Mouse (Mus musculus): ENCODE measurements at regions not wholly inside any gene's neighbourhood (a gene's known extent, or its start where the extent isn't known, plus 50 kb on each side); places are given as distances from the start of the nearest gene placed in this dataset.

DNA sequence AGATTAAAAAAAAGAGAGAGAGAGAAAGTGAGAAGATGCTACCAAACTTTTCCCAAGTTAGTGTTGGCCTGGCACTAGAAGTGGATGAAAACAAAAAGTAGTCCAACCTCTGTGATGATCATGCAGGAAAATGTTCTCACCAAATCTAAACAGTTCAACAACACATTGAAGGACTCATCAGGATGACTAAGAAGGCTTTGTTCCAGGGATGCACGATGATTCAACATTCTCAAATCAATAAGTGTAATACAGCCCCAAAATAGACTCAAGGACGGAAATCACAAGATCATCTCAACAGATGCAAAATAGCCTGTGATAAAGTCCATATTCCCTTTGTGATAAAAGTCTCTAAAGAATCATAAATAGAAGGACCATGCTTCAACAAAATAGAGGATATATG lies 106.3 kb downstream of the Cysltr2 start:
- H3K4me3 ChIP-seq = no peak overlapping the region
- no peak for ATAC-seq (ENCODE audit: low FRiP score)
- no peaks in the 10 kb centered on the region for H3K27me3 ChIP-seq
- no peak overlapping the region for H3K9ac ChIP-seq
- H3K27ac ChIP-seq = no peak overlapping the region
- WGBS = 91% methylated on average over 2 of the region's 2 CpGs
- H3K36me3 ChIP-seq = no peaks in the 10 kb centered on the region
- no peak overlapping the region for H3K4me2 ChIP-seq (replicated peaks)
- no peaks in the 10 kb centered on the region for H3K9me3 ChIP-seq (replicated peaks)
- H3K4me1 ChIP-seq = no peaks in the 10 kb centered on the region

DNA sequence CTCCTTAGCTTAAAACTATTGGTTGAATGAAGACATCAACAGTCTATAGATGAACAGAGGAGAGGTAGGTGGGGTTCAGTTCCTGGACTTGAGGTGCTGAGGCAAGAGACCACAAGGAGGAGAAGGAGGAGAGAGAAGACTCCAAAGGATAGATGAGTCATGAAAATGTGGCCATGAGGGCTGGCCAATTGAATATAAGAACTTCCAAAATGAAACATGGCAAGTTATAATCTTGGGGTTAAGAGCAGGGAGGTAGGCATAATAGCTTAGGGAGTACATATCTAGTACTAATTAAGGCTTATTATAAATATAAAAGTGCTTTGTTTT lies 109.9 kb downstream of the Cysltr2 start:
- no peaks in the 10 kb centered on the region for H3K4me1 ChIP-seq
- no peak for ATAC-seq (ENCODE audit: low FRiP score)
- no peaks in the 10 kb centered on the region for H3K36me3 ChIP-seq
- H3K4me3 ChIP-seq = no peak overlapping the region
- no peak overlapping the region for H3K4me2 ChIP-seq (replicated peaks)
- no peaks in the 10 kb centered on the region for H3K27me3 ChIP-seq
- no peak overlapping the region for H3K27ac ChIP-seq
- no peak overlapping the region for H3K9ac ChIP-seq
- no peaks in the 10 kb centered on the region for H3K9me3 ChIP-seq (replicated peaks)

DNA sequence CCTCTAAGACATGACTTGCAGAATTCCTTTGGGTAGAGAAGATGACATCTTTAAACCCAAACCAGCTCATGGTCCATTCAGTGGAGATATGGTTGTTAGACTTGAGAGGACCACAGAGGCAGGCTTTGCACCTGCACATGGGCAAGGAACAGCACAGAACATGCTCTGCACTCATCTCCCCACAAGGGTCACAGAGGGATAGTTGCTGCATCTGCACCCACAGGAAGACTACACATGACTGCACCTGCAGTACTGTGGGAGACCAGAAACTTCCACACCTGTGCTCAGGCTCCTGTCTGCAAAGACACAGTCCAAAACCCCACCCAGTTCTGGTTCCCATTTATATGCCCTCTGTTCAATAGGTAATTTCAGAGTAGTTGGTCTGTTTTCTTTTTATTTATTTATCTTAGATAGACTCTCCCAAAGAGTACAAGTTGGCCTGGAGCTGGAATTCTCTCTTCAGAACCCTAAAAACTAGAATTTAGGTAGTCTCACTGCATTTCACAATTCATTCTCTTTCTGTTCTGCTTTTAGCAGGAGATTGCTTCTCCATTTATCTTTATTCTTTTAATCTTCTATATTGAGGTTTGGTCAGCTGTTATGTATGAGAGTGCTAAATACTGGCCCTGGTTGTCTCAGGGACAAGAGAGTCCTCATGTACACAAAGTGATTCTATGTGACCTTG lies 110.4 kb downstream of the Cysltr2 start:
- Histone ChIP-seq H3K27me3 (no peaks in the 10 kb centered on the region), H3K4me2 (replicated peaks) (no peak overlapping the region), H3K9me3 (replicated peaks) (no peaks in the 10 kb centered on the region), H3K36me3 (no peaks in the 10 kb centered on the region), H3K27ac (no peak overlapping the region), H3K9ac (no peak overlapping the region), H3K4me3 (no peak overlapping the region), H3K4me1 (no peaks in the 10 kb centered on the region)
- no peak for ATAC-seq (ENCODE audit: low FRiP score)

DNA sequence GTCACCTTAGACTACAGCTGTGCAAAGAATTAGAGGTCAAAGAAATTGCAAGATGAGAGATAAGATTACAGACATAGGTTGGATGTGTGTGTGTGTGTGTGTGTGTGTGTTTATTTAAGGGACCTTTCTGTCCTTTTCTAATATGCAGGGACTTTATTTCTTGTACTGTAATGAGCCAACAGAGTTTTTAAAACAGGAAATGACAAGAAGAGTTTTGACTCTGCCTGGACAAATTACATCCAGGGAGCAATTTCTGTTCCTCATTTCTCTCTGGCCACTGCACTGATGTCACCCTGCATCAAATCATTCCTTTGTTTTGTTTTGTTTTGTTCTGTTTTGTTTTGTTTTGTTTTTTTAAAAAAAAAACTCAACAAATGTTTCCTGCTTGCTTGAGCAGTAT lies 115.3 kb downstream of the Cysltr2 start:
- no peak overlapping the region for H3K9ac ChIP-seq
- no peak overlapping the region for H3K4me2 ChIP-seq (replicated peaks)
- H3K4me3 ChIP-seq = no peak overlapping the region
- H3K36me3 ChIP-seq = no peaks in the 10 kb centered on the region
- no peak overlapping the region for H3K27ac ChIP-seq
- H3K27me3 ChIP-seq = no peaks in the 10 kb centered on the region
- no peaks in the 10 kb centered on the region for H3K9me3 ChIP-seq (replicated peaks)
- no peaks in the 10 kb centered on the region for H3K4me1 ChIP-seq
- ATAC-seq (ENCODE audit: low FRiP score) = no peak

DNA sequence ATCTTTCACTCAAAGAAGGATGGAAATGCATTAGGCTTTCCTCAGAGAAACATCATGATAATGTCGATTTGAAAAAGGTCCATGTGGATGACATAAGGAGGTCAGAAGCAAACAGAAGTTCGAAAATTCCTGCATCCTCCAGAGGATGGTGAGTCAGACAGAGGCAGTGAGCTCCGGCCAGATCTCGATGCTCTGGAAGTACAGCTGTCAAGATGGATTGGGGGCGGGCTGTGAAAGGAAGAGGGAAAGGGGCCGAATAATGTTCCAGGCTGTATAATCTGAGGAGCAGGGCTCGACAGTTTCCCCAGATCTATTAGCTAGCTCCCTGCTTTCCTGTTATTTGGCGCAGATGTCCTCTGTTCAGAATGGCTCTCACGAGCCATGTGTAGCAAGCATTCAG lies 116.6 kb downstream of the Cysltr2 start:
- no peak for ATAC-seq (ENCODE audit: low FRiP score)

DNA sequence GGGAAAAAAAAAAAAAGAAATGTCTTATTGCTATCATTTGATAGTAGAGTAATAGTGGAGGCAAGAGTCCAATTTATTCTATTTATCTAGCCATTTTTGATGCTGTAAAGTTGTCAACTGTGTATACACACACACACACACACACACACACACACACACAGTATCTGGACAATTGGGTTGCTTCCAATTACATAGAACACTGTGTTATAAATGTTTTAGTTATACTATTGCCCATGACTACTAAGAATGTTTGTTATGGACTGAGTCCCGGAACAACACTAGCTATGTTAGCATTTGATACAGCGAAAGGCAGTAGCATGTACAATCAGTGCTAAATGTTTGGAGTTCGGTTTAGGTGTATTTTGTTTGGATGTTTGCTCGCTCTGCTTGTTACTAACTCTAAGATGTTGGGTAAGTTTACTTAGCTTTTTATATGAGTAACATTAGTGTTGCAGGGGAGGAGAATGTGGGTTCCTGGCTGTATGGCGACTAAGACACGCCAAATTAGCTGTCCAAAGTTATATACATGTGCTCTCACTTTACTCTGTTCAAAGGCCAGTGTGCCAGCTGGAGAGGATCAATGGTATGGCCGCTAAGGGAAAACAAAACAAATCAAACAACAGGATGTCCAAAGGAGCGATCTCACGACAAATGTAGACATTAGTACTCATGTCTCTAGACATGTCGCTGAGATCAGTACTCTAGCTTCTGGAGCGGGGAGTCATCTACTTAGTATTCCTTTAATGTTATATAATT lies 147.6 kb downstream of the Cysltr2 start:
- Histone ChIP-seq H3K9ac (no peak overlapping the region), H3K4me1 (no peaks in the 10 kb centered on the region)
- 89% methylated on average over 11 of the region's 11 CpGs for WGBS

More for the DNA sequence above, 116.6 kb downstream of the Cysltr2 start:
- no peak overlapping the region for H3K4me3 ChIP-seq
- WGBS = 82% methylated on average over 9 of the region's 9 CpGs
- H3K9me3 ChIP-seq (replicated peaks) = no peaks in the 10 kb centered on the region
- no peaks in the 10 kb centered on the region for H3K27me3 ChIP-seq
- H3K27ac ChIP-seq = no peak overlapping the region
- H3K9ac ChIP-seq = no peak overlapping the region
- H3K4me2 ChIP-seq (replicated peaks) = no peak overlapping the region
- no peaks in the 10 kb centered on the region for H3K36me3 ChIP-seq
- no peaks in the 10 kb centered on the region for H3K4me1 ChIP-seq

DNA sequence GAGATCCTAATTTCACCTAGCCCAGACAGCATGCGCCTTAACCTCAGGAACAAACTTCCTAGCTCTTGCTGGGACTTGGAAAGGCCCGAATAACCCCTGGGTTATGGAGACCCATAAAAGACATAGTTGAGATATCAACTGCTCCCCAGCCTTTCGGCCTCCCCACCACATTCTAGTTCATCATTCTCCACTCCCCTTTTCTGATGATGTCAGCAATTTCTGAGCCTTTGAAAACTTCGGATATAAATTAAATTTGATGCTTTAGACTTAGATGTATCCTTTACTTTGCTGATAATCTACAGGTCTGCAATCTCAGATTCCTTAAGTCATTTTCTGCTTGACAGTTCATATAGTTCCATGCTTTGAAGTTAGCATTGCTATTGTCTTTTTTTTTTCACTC lies 149.3 kb downstream of the Cysltr2 start:
- H3K27me3 ChIP-seq = no peaks in the 10 kb centered on the region
- H3K4me1 ChIP-seq = no peaks in the 10 kb centered on the region
- no peak overlapping the region for H3K9ac ChIP-seq
- no peak overlapping the region for H3K4me2 ChIP-seq (replicated peaks)
- ATAC-seq (ENCODE audit: low FRiP score) = no peak
- no peaks in the 10 kb centered on the region for H3K9me3 ChIP-seq (replicated peaks)
- 90% methylated on average over 4 of the region's 4 CpGs for WGBS
- no peak overlapping the region for H3K27ac ChIP-seq
- H3K4me3 ChIP-seq = no peak overlapping the region
- no peaks in the 10 kb centered on the region for H3K36me3 ChIP-seq

More for the DNA sequence above, 147.6 kb downstream of the Cysltr2 start:
- Histone ChIP-seq H3K9me3 (replicated peaks) (no peaks in the 10 kb centered on the region), H3K27ac (no peak overlapping the region), H3K4me3 (no peak overlapping the region), H3K27me3 (no peaks in the 10 kb centered on the region), H3K4me2 (replicated peaks) (no peak overlapping the region), H3K36me3 (no peaks in the 10 kb centered on the region)
- no peak for ATAC-seq (ENCODE audit: low FRiP score)

DNA sequence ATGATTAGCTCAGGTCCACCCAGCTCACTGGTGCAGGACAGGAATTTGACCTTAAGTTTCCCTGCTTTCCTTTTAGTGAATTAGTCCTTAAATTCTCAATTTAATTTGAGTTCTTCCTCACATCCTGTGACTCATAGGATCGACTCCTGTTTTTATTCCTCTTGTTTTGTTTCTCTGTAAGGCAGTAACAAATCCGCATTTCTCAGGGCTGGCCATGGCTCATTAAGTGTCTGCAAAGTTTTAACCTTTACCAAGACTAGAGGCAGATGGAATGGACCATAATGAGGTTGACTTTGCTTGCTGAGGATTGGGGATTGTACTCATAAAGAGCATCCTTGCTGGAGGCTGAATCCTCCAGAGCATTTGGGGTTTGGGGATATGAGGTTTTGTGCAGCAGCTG lies 156.6 kb downstream of the Cysltr2 start:
- no peaks in the 10 kb centered on the region for H3K9me3 ChIP-seq (replicated peaks)
- no peak overlapping the region for H3K27ac ChIP-seq
- H3K4me3 ChIP-seq = no peak overlapping the region
- H3K9ac ChIP-seq = no peak overlapping the region
- no peak for ATAC-seq (ENCODE audit: low FRiP score)
- H3K27me3 ChIP-seq = no peaks in the 10 kb centered on the region
- H3K4me2 ChIP-seq (replicated peaks) = no peak overlapping the region
- H3K4me1 ChIP-seq = 0 out of 2 replicates have a peak, but pooled peaks cover 4% of the 10 kb centered on the region
- WGBS = 82% methylated on average over 2 of the region's 2 CpGs
- H3K36me3 ChIP-seq = no peaks in the 10 kb centered on the region

DNA sequence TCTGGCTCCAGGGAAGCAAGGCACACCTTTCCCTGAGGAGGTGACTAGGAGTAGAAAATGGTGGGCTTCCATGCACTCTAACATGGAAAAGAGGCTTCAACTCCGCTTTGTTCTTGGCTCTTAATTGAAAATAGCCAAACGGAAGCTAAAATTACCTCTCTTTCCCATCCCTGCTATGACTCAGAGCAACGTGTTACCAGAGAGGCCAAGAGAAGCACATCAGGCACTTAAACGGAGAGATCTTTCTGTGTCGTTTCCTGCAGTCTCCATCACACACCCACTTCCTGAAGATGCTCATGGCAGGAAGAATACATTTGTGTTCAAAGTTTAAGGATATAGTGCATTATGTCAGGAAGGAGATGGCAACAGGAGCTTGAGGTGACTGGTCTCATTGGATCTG lies 159.3 kb downstream of the Cysltr2 start:
- no peaks in the 10 kb centered on the region for H3K27me3 ChIP-seq
- ATAC-seq (ENCODE audit: low FRiP score) = no peak
- H3K4me3 ChIP-seq = no peak overlapping the region
- no peak overlapping the region for H3K9ac ChIP-seq
- H3K27ac ChIP-seq = no peak overlapping the region
- H3K4me1 ChIP-seq = 0 out of 2 replicates have a peak, but pooled peaks cover 4% of the 10 kb centered on the region
- no peaks in the 10 kb centered on the region for H3K9me3 ChIP-seq (replicated peaks)
- no peak overlapping the region for H3K4me2 ChIP-seq (replicated peaks)
- 82% methylated on average over 5 of the region's 5 CpGs for WGBS
- no peaks in the 10 kb centered on the region for H3K36me3 ChIP-seq

DNA sequence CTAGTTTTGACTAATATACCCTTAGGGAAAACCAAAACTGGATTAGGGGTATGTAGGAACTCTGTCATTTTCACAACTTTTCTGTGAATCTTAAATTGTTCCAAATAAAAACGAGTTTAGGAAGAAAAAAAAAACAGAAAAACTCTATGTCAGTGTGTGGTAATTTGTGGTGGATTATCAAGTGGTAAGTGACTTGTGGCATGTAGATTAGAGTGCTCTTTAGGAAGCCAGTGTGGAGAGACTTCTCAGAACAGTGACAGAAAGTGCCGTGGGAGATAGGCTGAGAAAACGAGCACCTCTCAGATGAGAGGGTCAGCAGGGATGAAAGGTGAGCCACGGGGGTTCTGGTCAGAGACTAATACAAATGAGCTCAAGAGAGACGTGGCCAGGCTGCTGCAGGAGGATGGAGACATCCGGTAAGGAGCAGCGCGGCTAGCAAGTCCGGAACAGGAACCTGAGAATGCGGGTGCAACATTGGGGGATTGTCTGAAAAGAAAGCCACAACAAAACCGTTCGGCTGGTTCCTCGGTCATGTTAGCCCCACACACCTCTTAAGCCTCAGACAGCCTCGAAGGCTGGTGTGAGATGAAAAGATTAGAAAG lies 161.3 kb downstream of the Cysltr2 start:
- 0 out of 2 replicates have a peak, but pooled peaks cover 4% of the 10 kb centered on the region for H3K4me1 ChIP-seq
- H3K9ac ChIP-seq = no peak overlapping the region
- 46% methylated on average over 14 of the region's 14 CpGs for WGBS
- H3K4me3 ChIP-seq = no peak overlapping the region
- ATAC-seq (ENCODE audit: low FRiP score) = no peak
- H3K27me3 ChIP-seq = no peaks in the 10 kb centered on the region
- no peak overlapping the region for H3K27ac ChIP-seq
- H3K4me2 ChIP-seq (replicated peaks) = no peak overlapping the region
- no peaks in the 10 kb centered on the region for H3K36me3 ChIP-seq
- H3K9me3 ChIP-seq (replicated peaks) = no peaks in the 10 kb centered on the region

DNA sequence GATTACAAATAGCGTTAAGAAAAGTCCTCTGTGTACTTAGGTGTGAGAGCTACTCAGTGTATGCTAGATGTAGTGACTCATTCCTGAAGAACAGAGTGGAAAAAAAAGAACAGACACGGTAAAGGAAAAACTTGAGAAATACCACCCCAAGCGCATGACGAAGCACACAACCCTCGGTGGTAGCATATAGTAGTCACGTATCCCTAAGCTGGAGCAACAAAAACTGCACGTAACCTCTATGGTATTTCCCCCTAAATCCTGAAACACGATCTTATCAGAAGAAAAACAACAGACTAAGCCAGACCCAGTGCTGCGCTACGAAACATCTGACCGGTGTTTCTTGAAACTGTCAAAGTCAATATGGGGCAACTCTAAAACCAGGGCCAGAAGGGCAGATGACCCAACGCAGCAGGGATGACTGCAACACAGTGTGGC lies 162.0 kb downstream of the Cysltr2 start:
- Histone ChIP-seq H3K36me3 (no peaks in the 10 kb centered on the region), H3K9me3 (replicated peaks) (no peaks in the 10 kb centered on the region), H3K4me1 (0 out of 2 replicates have a peak, but pooled peaks cover 4% of the 10 kb centered on the region), H3K4me3 (no peak overlapping the region), H3K9ac (no peak overlapping the region), H3K27ac (no peak overlapping the region), H3K27me3 (no peaks in the 10 kb centered on the region), H3K4me2 (replicated peaks) (no peak overlapping the region)
- ATAC-seq (ENCODE audit: low FRiP score) = no peak
- WGBS = 64% methylated on average over 12 of the region's 12 CpGs

DNA sequence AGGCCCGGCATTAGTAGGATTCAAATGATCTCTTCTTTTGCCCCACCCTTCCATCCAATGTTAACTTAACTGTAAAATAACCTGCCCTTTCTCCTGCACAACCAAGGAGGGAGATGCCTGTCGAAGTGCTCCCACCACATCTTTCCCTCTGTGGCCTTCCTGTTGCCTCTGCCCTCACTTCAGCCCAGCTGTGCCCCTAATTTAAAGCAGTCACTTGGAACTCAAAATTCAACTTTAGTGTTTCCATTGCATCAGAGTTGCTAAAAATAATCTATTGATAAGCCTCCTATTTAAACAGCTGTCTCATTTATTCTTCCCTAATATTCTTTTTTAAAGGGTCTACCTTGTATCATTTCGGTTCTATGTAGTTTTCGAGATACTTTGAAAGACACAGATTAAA lies 163.1 kb downstream of the Cysltr2 start:
- Histone ChIP-seq H3K27ac (no peak overlapping the region), H3K4me3 (no peak overlapping the region), H3K4me1 (0 out of 2 replicates have a peak, but pooled peaks cover 4% of the 10 kb centered on the region), H3K9ac (no peak overlapping the region), H3K4me2 (replicated peaks) (no peak overlapping the region), H3K9me3 (replicated peaks) (no peaks in the 10 kb centered on the region), H3K36me3 (no peaks in the 10 kb centered on the region), H3K27me3 (no peaks in the 10 kb centered on the region)
- ATAC-seq (ENCODE audit: low FRiP score) = no peak
- WGBS = 90% methylated on average over 4 of the region's 4 CpGs

DNA sequence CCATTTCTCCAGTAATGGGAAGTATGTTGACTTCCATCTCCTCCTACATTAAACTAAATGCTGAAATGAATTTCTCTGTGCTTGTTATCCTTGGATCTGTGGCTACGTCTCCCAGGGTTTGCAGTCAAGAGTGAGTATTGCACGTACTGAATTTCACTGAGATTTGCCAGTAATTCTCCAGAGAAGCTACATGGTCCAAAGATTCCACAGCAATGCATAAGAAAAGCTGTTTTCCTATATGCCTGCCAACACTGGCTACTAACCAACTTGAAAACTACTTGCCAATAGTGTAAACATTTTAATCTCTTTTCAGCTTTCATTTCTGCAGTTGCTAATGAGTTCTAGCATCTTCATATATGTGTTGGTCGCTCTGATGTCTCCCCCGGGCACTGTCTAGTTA lies 164.4 kb downstream of the Cysltr2 start:
- Histone ChIP-seq H3K4me1 (0 out of 2 replicates have a peak, but pooled peaks cover 4% of the 10 kb centered on the region), H3K9me3 (replicated peaks) (no peaks in the 10 kb centered on the region), H3K9ac (no peak overlapping the region), H3K4me2 (replicated peaks) (no peak overlapping the region), H3K27me3 (no peaks in the 10 kb centered on the region), H3K4me3 (no peak overlapping the region), H3K27ac (no peak overlapping the region), H3K36me3 (no peaks in the 10 kb centered on the region)
- no peak for ATAC-seq (ENCODE audit: low FRiP score)
- WGBS = 82% methylated on average over 4 of the region's 4 CpGs
